Mouse (Mus musculus) lung, adult 10 weeks (tissue): ENCODE results near the gene Hcn2. TPM values are rescaled to one million over a fixed set of nuclear protein-coding genes. Genes with fewer than 3 reads are reported as not detected.

ENCODE experiments used
- polyA plus RNA-seq: library from polyadenylated mRNA; stranded (reverse); fragments of 350-450 nt; fragmentation: Illumina TruSeq; extraction: RNeasy Lipid Tissue Mini Kit (QIAGEN cat#74804); gene quantifications from one replicate; pipeline ENCODE4 v1.2.3, GENCODE M21; 2014; ENCODE audit warnings: low read depth, low replicate concordance; ENCODE audit not compliant: insufficient read depth

The Hcn2 gene
- polyA plus RNA-seq: 0.48 TPM

GRCm38 (mm10) chr10:79716254-79716987 lies at the start of gene Hcn2:
Hcn2 (plus strand) TSS chr10:79716634.

GRCm38 (mm10) chr10:79668771-79669575 lies 47.5 kb upstream of the Hcn2 start, which contains the start of gene Tpgs1:
Tpgs1 (plus strand) TSS chr10:79669369.

GRCm38 (mm10) chr10:79681591-79682245 lies 34.7 kb upstream of the Hcn2 start, which contains the start of gene Cdc34:
Cdc34 (plus strand) TSS chr10:79682195.

GRCm38 (mm10) chr10:79688720-79689119 lies 27.7 kb upstream of the Hcn2 start, which contains the start of gene Gzmm:
Gzmm (plus strand) TSS chr10:79689020.

GRCm38 (mm10) chr10:79704065-79704969 lies 12.1 kb upstream of the Hcn2 start, which contains the start of gene Bsg:
Bsg (plus strand) TSS chr10:79704491.

GRCm38 (mm10) chr10:79745898-79746773 lies 29.7 kb downstream of the Hcn2 start, which contains the start of gene Polrmt:
Polrmt (minus strand) TSS chr10:79746581.

GRCm38 (mm10) chr10:79754856-79755516 lies 38.6 kb downstream of the Hcn2 start, which contains the start of gene Fgf22:
Fgf22 (plus strand) TSS chr10:79755076.

GRCm38 (mm10) chr10:79766508-79767325 lies 50.3 kb downstream of the Hcn2 start, which contains the start of gene Rnf126:
Rnf126 (minus strand) TSS chr10:79766952.

GRCm38 (mm10) chr10:79777103-79777531 lies 60.7 kb downstream of the Hcn2 start, which contains the start of gene Fstl3:
Fstl3 (plus strand) TSS chr10:79777272.

Other genes with a start within 250 kb of the Hcn2 start
- gene Vmn2r83, start 247.9 kb upstream of the Hcn2 start, polyA plus RNA-seq: not detected
- gene Plpp2, start 182.8 kb upstream of the Hcn2 start, polyA plus RNA-seq: 17.7 TPM
- gene Mier2, start 161.4 kb upstream of the Hcn2 start, polyA plus RNA-seq: 9.8 TPM
- gene Theg, start 129.3 kb upstream of the Hcn2 start, polyA plus RNA-seq: not detected
- not detected for gene C2cd4c, start 102.6 kb upstream of the Hcn2 start, polyA plus RNA-seq
- 1.1 TPM for gene Shc2, start 78.7 kb upstream of the Hcn2 start, polyA plus RNA-seq
- not detected for gene Odf3l2, start 70.9 kb upstream of the Hcn2 start, polyA plus RNA-seq
- not detected for gene Madcam1, start 52.1 kb upstream of the Hcn2 start, polyA plus RNA-seq
- 27.9 TPM for gene Tpgs1, start 47.3 kb upstream of the Hcn2 start, polyA plus RNA-seq
- 73.4 TPM for gene Cdc34, start 34.4 kb upstream of the Hcn2 start, polyA plus RNA-seq
- gene Gzmm, start 27.6 kb upstream of the Hcn2 start, polyA plus RNA-seq: 1.4 TPM
- gene Bsg, start 12.1 kb upstream of the Hcn2 start, polyA plus RNA-seq: 666 TPM
- gene Polrmt, start 29.9 kb downstream of the Hcn2 start, polyA plus RNA-seq: 19.4 TPM
- gene Fgf22, start 38.4 kb downstream of the Hcn2 start, polyA plus RNA-seq: not detected
- gene Rnf126, start 50.3 kb downstream of the Hcn2 start, polyA plus RNA-seq: 25.3 TPM
- 20.4 TPM for gene Fstl3, start 60.6 kb downstream of the Hcn2 start, polyA plus RNA-seq
- gene Prss57, start 74.3 kb downstream of the Hcn2 start, polyA plus RNA-seq: 0.08 TPM
- 18.7 TPM for gene Palm, start 76.9 kb downstream of the Hcn2 start, polyA plus RNA-seq
- gene Misp, start 104.4 kb downstream of the Hcn2 start, polyA plus RNA-seq: 3.5 TPM
- gene Ptbp1, start 137.8 kb downstream of the Hcn2 start, polyA plus RNA-seq: 81.3 TPM
- gene Prtn3, start 157.8 kb downstream of the Hcn2 start, polyA plus RNA-seq: 2.2 TPM
- gene Plppr3, start 158.0 kb downstream of the Hcn2 start, polyA plus RNA-seq: 3.4 TPM
- gene Elane, start 169.6 kb downstream of the Hcn2 start, polyA plus RNA-seq: not detected
- 873 TPM for gene Cfd, start 174.2 kb downstream of the Hcn2 start, polyA plus RNA-seq
- 12.4 TPM for gene Med16, start 192.3 kb downstream of the Hcn2 start, polyA plus RNA-seq
- gene Gm26602, start 194.2 kb downstream of the Hcn2 start, polyA plus RNA-seq: not detected
- gene Kiss1r, start 200.3 kb downstream of the Hcn2 start, polyA plus RNA-seq: 3.0 TPM
- gene R3hdm4, start 204.6 kb downstream of the Hcn2 start, polyA plus RNA-seq: 59.6 TPM
- 2.2 TPM for gene Arid3a, start 210.4 kb downstream of the Hcn2 start, polyA plus RNA-seq
- 25.0 TPM for gene Wdr18, start 243.5 kb downstream of the Hcn2 start, polyA plus RNA-seq